Mouse (Mus musculus): Measurements from ENCODE around the gene Elobl. TPM values are rescaled to one million over a fixed set of nuclear protein-coding genes. Genes with fewer than 3 reads are reported as not detected.

Elobl gene
- total and polyA plus RNA-seq, 3 experiments = not detected

DNA sequence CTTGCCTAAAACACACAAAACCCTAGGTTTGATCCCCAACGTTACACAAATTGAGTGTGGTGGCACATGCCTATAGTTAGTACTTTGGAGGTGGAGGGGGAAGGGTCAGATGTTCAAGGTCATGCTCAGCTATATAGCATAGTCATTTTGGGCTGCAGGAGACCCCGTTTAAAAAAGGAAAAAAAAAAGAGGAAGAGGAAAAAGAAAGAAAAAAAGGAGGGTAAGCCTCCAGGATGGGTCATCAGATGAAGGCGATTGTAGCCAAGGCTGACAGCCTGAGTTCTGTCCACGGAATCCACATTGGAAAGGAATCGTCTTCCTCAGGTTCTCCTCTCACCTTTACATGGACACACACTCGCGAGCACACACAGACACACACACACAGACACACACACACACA, 27.8 kb upstream of the Elobl start:
- H3K36me3 ChIP-seq (replicated peaks in 1 of 2; ENCODE audit: control insufficient read depth in 1 of 2, insufficient read depth in 1 of 2, low read length in 1 of 2) = peaks cover 6 to 18% of the 10 kb centered on the region in 2 experiments
- H3K9ac ChIP-seq (ENCODE audit: insufficient read depth, low read depth) = no peak overlapping the region
- no peaks in the 10 kb centered on the region for H3K79me2 ChIP-seq (replicated peaks; ENCODE audit: control insufficient read depth, extremely low read depth, insufficient read depth, poor library complexity, severe bottlenecking)
- no peak overlapping the region for H3K27ac ChIP-seq (ENCODE audit: insufficient read depth, low read depth)
- in situ Hi-C loops (cut with MboI; ENCODE audit: low pct_ligation_motif_present, low pct_unique_long_range_greater_than_20kb, low sequenced_read_pairs) (loop anchor here (10.0 kb wide), 1 partner anchor 310 kb away; the partner anchor contains the start of gene Nog), dilution Hi-C loops (cut with MboI; ENCODE audit: extremely low pct_ligation_motif_present, extremely low pct_unique_long_range_greater_than_20kb, low sequenced_read_pairs) (no loop called here)
- DNase-seq (ENCODE audit: extremely low read depth) = no peak
- H3K9me3 ChIP-seq (replicated peaks; ENCODE audit: low read length) = no peaks in the 10 kb centered on the region
- peaks cover 5 to 36% of the 10 kb centered on the region in 2 experiments; a peak in 2 of 4 replicates for H3K4me1 ChIP-seq (ENCODE audit: control insufficient read depth in 1 of 2, insufficient read depth in 2 of 2)
- no peak overlapping the region for H3K4me3 ChIP-seq (replicated peaks in 1 of 3; ENCODE audit: low read depth in 2 of 3, low read length in 2 of 3, poor library complexity in 1 of 3)
- no peaks in the 10 kb centered on the region for H3K27me3 ChIP-seq (replicated peaks)
- no peak overlapping the region for H3K4me2 ChIP-seq (ENCODE audit: insufficient read depth, low read depth, poor library complexity, severe bottlenecking)
- TF ChIP-seq GABPA (IDR thresholded peaks at IDR 0.05; ENCODE audit: insufficient replicate concordance, low read depth, low read length) = no peak
- TF ChIP-seq ZNF384 (IDR thresholded peaks at IDR 0.05; ENCODE audit: low read depth, low read length) = peak; percentile 59

DNA sequence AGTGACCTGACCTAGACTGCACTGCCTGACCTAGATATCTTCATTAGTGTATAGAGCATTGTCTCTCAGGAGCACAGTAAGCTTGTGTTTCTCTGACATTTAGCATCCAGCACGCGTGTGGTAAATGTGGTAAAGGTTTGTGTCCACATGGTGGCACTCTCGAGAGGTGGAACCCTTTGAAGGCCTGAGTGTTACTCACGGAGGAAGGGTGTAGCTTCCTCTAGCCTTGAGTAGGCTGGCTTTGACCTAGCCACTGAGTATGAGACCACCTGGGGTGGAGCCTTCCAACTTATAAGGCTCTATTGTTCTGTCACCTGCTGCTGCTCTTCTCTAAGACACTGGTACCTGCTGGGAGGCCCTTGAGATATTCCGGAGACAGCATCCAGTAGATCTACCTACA, 26.9 kb upstream of the Elobl start:
- in situ Hi-C loops (cut with MboI; ENCODE audit: low pct_ligation_motif_present, low pct_unique_long_range_greater_than_20kb, low sequenced_read_pairs) = loop anchor here (10.0 kb wide), 1 partner anchor 311 kb away; the partner anchor contains the start of gene Nog
- dilution Hi-C loops (cut with MboI; ENCODE audit: extremely low pct_ligation_motif_present, extremely low pct_unique_long_range_greater_than_20kb, low sequenced_read_pairs) = no loop called here
- Histone ChIP-seq H3K9ac (ENCODE audit: insufficient read depth, low read depth) (no peak overlapping the region), H3K27ac (ENCODE audit: insufficient read depth, low read depth) (no peak overlapping the region), H3K79me2 (replicated peaks; ENCODE audit: control insufficient read depth, extremely low read depth, insufficient read depth, poor library complexity, severe bottlenecking) (no peaks in the 10 kb centered on the region), H3K27me3 (replicated peaks) (no peaks in the 10 kb centered on the region), H3K4me2 (ENCODE audit: insufficient read depth, low read depth, poor library complexity, severe bottlenecking) (no peak overlapping the region), H3K4me3 (replicated peaks in 1 of 3; ENCODE audit: low read depth in 2 of 3, low read length in 2 of 3, poor library complexity in 1 of 3) (no peak overlapping the region), H3K4me1 (ENCODE audit: control insufficient read depth in 1 of 2, insufficient read depth in 2 of 2) (peaks cover 5 to 32% of the 10 kb centered on the region in 2 experiments; a peak in 2 of 4 replicates), H3K9me3 (replicated peaks; ENCODE audit: low read length) (no peaks in the 10 kb centered on the region), H3K36me3 (replicated peaks in 1 of 2; ENCODE audit: control insufficient read depth in 1 of 2, insufficient read depth in 1 of 2, low read length in 1 of 2) (peaks cover 6 to 25% of the 10 kb centered on the region in 2 experiments)
- peak; percentile 90 for DNase-seq (ENCODE audit: extremely low read depth)
- TF ChIP-seq USF2 (conservative IDR thresholded peaks at IDR 0.05; ENCODE audit: low read depth, low read length) (no peak), EP300 (IDR thresholded peaks at IDR 0.05; ENCODE audit: low read length) (no peak), CHD2 (IDR thresholded peaks at IDR 0.05; ENCODE audit: low read length) (no peak), KAT2A (IDR thresholded peaks at IDR 0.05; ENCODE audit: insufficient replicate concordance, low read length) (no peak), BHLHE40 (IDR thresholded peaks at IDR 0.05; ENCODE audit: low read depth, low read length) (peak; percentile 80), ELF1 (IDR thresholded peaks at IDR 0.05; ENCODE audit: low read depth, low read length) (no peak), TCF12 (IDR thresholded peaks at IDR 0.05; ENCODE audit: low read depth, low read length) (no peak), USF1 (IDR thresholded peaks at IDR 0.05; ENCODE audit: low read depth, low read length) (no peak), SIN3A (IDR thresholded peaks at IDR 0.05; ENCODE audit: low read length) (0 out of 2 replicates have a peak, but pooled peaks have one; percentile 50), PAX5 (IDR thresholded peaks at IDR 0.05; ENCODE audit: low read length) (no peak), ZC3H11A (IDR thresholded peaks at IDR 0.05; ENCODE audit: low read depth, low read length) (peak; percentile 60; the same call in 1 of the 2 replicates), MXI1 (IDR thresholded peaks at IDR 0.05; ENCODE audit: low read depth, low read length) (no peak), NRF1 (IDR thresholded peaks at IDR 0.05; ENCODE audit: low read depth, low read length) (no peak), POLR2AphosphoS2 (IDR thresholded peaks at IDR 0.05; ENCODE audit: low read depth, low read length) (no peak), CTCF (conservative IDR thresholded peaks at IDR 0.05 in 1 of 2, IDR thresholded peaks at IDR 0.05 in 1 of 2; ENCODE audit: low read depth in 2 of 2, low read length in 2 of 2) (peak; percentile 51 to 98), IRF4 (IDR thresholded peaks at IDR 0.05; ENCODE audit: low read depth, low read length) (peak; percentile 43; the same call in 1 of the 2 replicates), ZMIZ1 (IDR thresholded peaks at IDR 0.05; ENCODE audit: low read depth, low read length) (no peak), ZNF384 (IDR thresholded peaks at IDR 0.05; ENCODE audit: low read depth, low read length) (no peak), E2F4 (IDR thresholded peaks at IDR 0.05; ENCODE audit: insufficient replicate concordance, low read depth, low read length) (no peak), JUND (conservative IDR thresholded peaks at IDR 0.05; ENCODE audit: low read depth, low read length) (no peak), NELFE (IDR thresholded peaks at IDR 0.05; ENCODE audit: low read depth, low read length) (no peak), TBP (conservative IDR thresholded peaks at IDR 0.05; ENCODE audit: low read depth, low read length) (no peak), MAZ (IDR thresholded peaks at IDR 0.05; ENCODE audit: low read depth, low read length) (no peak), MEF2A (IDR thresholded peaks at IDR 0.05; ENCODE audit: borderline replicate concordance, low read depth, low read length) (0 out of 2 replicates have a peak, but pooled peaks have one; percentile 55), HCFC1 (IDR thresholded peaks at IDR 0.05; ENCODE audit: low read depth, low read length) (peak; percentile 21; the same call in 1 of the 2 replicates), ZKSCAN1 (IDR thresholded peaks at IDR 0.05; ENCODE audit: borderline replicate concordance, low read depth, low read length) (no peak), CHD1 (IDR thresholded peaks at IDR 0.05; ENCODE audit: low read depth, low read length) (no peak), GABPA (IDR thresholded peaks at IDR 0.05; ENCODE audit: insufficient replicate concordance, low read depth, low read length) (no peak), MYC (IDR thresholded peaks at IDR 0.05; ENCODE audit: low read depth, low read length) (peak; percentile 94), RCOR1 (conservative IDR thresholded peaks at IDR 0.05; ENCODE audit: low read depth, low read length) (no peak), SMC3 (IDR thresholded peaks at IDR 0.05; ENCODE audit: low read depth, low read length) (peak; percentile 96), POLR2A (IDR thresholded peaks at IDR 0.05; ENCODE audit: low read depth, low read length) (no peak), ETS1 (conservative IDR thresholded peaks at IDR 0.05; ENCODE audit: low read depth, low read length) (no peak)

Measured in CH12.LX (cell line).